Mouse (Mus musculus): Measurements from ENCODE around the gene Pheta2.

DNA sequence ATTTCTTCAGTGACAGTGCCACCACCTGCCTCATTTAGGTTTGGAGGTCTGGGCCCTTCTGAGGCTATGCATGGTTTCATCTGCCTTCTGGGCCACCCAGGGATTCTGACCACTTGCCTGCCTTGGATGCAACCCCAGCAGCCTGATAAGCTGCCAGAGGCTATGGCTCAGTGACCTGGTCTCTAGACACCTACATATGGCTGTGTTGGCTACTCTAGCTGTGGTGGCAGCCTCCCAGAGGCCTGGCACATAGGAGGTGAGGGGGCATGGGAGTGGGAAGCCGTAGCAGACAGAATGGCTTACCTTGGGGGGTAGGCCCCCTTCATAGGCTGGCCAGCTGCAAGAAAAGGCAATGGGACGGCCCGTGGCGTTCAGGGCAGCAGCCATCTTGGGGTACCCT, 3.5 kb upstream of the Pheta2 start:
- TF ChIP-seq CTCF (IDR thresholded peaks at IDR 0.05; ENCODE audit: low read depth) = no peak
- TF ChIP-seq EP300 (IDR thresholded peaks at IDR 0.05; ENCODE audit: low read depth) = no peak
